Mouse (Mus musculus): ENCODE results near the gene Dennd4a.

Gene Dennd4a

DNA sequence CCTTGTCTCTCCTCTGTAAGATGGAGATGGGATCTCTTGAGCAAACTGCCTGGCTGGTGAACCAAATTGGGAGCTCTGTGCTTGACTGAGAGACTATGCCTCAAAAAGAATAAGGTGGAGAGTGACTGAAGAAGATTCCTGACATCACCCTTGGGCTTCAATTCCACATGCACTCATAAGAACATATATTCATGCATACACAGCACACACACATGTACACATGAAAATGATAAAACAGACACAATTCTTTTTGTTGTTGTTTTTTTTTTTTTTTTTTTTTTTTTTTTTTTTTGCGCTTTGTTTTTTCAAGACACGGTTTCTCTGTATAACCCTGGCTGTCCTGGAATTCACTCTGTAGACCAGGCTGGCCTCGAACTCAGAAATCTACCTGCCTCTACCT, 146.1 kb downstream of the Dennd4a start:
- DNase-seq (ENCODE audit: low spot score in 2 of 2): no peak

DNA sequence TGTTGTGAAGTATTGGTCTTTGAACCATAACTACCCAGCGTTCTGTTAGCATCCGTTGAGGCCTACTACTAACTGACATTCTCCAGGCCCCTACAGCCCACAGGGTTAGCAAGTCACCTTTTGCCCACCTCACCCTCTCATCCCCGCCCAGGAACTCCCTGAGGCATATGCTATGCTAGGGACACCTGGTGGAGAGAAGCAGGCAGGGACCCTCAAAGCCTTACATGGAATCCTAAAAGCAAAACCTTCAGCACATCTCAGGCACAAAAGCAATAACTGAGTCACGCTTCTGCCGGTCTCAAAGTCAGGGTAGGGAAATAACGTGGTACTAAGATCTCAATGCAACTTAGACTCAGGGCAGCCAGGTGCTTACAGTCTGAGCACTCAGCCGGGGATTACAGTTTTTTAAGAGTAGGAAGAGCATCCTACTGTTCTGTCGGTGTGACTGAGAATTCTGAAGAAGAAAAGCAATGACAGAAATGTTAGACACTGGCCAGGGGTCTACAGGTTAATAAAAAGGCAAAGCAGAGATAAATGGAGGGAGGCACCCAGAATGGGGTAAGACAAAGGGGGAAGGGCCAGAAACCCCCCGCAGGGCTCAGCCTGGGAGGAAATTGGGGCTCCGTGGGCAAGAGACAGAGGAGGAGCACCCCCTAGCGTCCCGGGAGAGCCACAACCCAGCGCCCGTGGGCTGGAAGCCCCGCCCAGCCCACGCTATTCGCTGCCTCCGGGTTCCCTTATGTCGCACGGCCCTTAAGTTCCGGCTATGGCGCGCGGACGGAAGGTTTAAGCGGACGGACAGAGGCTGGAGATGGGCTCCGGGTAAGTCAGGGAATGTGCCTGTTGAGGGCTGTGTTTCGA, 149.2 kb downstream of the Dennd4a start, which contains the start of gene Ints14:
Gene Ints14 (plus strand): TSS at position 789 of the 861 bp plus-strand sequence.
- peak; percentile 96 for DNase-seq (ENCODE audit: low spot score in 2 of 2)

DNA sequence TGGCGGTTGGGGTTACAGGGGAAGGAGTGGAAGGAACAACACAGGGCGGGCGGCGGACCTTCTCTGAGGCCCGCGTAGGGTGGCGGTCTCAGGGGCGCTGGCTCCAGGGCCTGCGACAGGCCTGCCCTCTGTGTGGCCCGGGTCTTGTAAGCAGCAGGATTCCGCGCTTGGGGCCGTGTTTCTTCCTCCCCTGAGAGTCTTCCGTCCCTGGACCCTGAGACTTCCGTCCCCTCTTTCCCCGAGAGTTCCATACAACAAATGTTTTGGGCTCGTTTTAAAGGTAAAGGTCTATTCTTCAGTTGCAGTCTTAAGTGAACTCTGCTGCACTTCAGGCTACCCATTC, 149.8 kb downstream of the Dennd4a start:
- no peak for DNase-seq (ENCODE audit: low spot score in 2 of 2)
